Mouse (Mus musculus): ENCODE results near the gene Nupr1. TPM values are rescaled to one million over a fixed set of nuclear protein-coding genes. Genes with fewer than 3 reads are reported as not detected.

The Nupr1 gene
- polyA plus RNA-seq, 1 experiment from 2014 or later, result 24.5 TPM

DNA sequence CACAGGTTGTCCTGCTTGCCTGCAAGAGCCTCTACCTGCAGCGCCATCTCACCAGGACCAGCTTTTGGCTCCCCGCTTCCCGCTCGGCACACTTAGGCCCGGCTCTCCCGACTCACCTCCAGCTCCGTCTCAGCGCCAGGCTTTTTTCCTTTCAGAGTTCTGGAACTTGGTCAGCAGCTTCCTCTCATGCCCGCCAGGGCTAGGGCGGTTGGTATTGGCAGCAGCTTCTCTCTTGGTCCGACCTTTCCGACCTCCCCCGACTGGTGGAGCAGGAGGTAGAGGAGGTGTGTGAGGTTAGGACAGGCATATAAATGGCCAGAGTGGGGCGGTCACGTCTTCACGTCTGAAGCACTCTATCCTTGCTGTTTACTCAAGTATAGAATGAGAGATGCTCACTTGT is 5.9 kb downstream of the Nupr1 start:
- no peak overlapping the region for H3K4me3 ChIP-seq (replicated peaks; ENCODE audit: low read depth, low read length)
- 0 out of 2 replicates have a peak, but pooled peaks cover 7% of the 10 kb centered on the region for H3K4me1 ChIP-seq (replicated peaks; ENCODE audit: insufficient read depth, low read length)
- H3K9ac ChIP-seq (ENCODE audit: low read depth, low read length), result no peak overlapping the region
- no peak overlapping the region for H3K4me2 ChIP-seq (ENCODE audit: low read length)
- no peak overlapping the region for H3K27ac ChIP-seq
- no peaks in the 10 kb centered on the region for H3K9me3 ChIP-seq (replicated peaks; ENCODE audit: low read length)
- no peaks in the 10 kb centered on the region for H3K36me3 ChIP-seq (ENCODE audit: insufficient read depth, low read length)
- H3K27me3 ChIP-seq (ENCODE audit: insufficient read depth, low read length), result no peaks in the 10 kb centered on the region
- DNase-seq (ENCODE audit: low spot score), result no peak
- WGBS, result 77% methylated on average over 16 of the region's 16 CpGs
- no peak for TF ChIP-seq CTCF (IDR thresholded peaks at IDR 0.05; ENCODE audit: low read depth)
- ATAC-seq (replicated peaks; ENCODE audit: low FRiP score, low read depth), result no peak

- Histone ChIP-seq H3K36me3 (ENCODE audit: insufficient read depth, low read length) (no peaks in the 10 kb centered on the region), H3K4me3 (replicated peaks; ENCODE audit: low read depth, low read length) (no peak overlapping the region), H3K27me3 (ENCODE audit: insufficient read depth, low read length) (no peaks in the 10 kb centered on the region), H3K27ac (no peak overlapping the region), H3K4me2 (ENCODE audit: low read length) (no peak overlapping the region), H3K9me3 (replicated peaks; ENCODE audit: low read length) (no peaks in the 10 kb centered on the region), H3K4me1 (replicated peaks; ENCODE audit: insufficient read depth, low read length) (0 out of 2 replicates have a peak, but pooled peaks cover 5% of the 10 kb centered on the region), H3K9ac (ENCODE audit: low read depth, low read length) (no peak overlapping the region)
- DNase-seq (ENCODE audit: low spot score) (no peak), ATAC-seq (replicated peaks; ENCODE audit: low FRiP score, low read depth) (no peak)
- WGBS, result 96% methylated on average over 1 of the region's 1 CpGs
- no peak for TF ChIP-seq CTCF (IDR thresholded peaks at IDR 0.05; ENCODE audit: low read depth)
Measured at GRCm38 (mm10) chr7:126623381-126623780, 7.3 kb downstream of the Nupr1 start.

DNA sequence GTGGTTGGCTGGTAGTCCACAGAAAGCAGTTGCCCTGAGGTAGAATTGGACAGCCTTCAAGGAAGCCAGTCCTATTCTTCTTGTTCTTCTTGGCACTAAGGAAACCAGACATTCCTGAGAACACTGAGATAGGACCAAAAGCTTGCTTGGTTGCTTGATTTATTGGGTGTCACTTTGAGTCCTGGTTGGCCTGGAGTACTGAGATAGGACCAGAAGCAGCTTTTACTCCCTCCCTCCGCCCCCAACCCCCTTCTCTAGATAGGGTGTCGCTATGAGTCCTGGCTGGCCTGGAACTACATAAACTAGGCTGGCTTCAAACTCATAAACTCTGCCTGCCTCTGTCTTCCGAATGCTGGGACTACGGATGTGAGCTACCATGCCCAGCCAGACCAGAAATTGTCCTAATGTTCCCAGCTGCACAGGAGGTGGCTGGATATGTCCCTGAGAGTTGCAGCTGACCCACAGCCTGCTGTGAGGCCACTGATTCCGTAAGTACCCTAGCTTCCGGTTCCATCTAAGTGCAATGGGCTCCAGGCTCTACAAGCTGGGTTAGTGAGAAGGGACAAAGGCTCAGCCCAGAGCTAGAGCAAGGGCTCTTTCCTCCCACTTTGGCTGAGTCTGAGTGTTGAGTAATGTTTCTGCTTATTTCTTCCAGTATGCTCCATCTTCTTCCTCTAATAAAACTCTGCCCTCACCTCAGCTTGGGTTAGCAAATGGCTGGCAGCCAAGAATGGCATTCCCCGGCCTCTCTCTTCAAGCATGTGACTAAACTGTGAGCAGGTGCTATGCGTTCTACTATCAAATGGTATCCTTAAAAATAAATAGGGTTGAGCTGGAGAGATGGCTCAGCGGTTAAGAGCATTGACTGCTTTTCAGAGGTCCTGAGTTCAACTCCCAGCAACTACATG is 9.0 kb downstream of the Nupr1 start:
- Histone ChIP-seq H3K9me3 (replicated peaks; ENCODE audit: low read length) (no peaks in the 10 kb centered on the region), H3K4me1 (replicated peaks; ENCODE audit: insufficient read depth, low read length) (0 out of 2 replicates have a peak, but pooled peaks cover 3% of the 10 kb centered on the region), H3K27ac (no peak overlapping the region), H3K9ac (ENCODE audit: low read depth, low read length) (no peak overlapping the region), H3K36me3 (ENCODE audit: insufficient read depth, low read length) (no peaks in the 10 kb centered on the region), H3K4me2 (ENCODE audit: low read length) (no peak overlapping the region), H3K27me3 (ENCODE audit: insufficient read depth, low read length) (no peaks in the 10 kb centered on the region), H3K4me3 (replicated peaks; ENCODE audit: low read depth, low read length) (no peak overlapping the region)
- DNase-seq (ENCODE audit: low spot score) (no peak), ATAC-seq (replicated peaks; ENCODE audit: low FRiP score, low read depth) (no peak)
- TF ChIP-seq CTCF (IDR thresholded peaks at IDR 0.05; ENCODE audit: low read depth), result no peak
- 68% methylated on average over 9 of the region's 9 CpGs for WGBS

DNA sequence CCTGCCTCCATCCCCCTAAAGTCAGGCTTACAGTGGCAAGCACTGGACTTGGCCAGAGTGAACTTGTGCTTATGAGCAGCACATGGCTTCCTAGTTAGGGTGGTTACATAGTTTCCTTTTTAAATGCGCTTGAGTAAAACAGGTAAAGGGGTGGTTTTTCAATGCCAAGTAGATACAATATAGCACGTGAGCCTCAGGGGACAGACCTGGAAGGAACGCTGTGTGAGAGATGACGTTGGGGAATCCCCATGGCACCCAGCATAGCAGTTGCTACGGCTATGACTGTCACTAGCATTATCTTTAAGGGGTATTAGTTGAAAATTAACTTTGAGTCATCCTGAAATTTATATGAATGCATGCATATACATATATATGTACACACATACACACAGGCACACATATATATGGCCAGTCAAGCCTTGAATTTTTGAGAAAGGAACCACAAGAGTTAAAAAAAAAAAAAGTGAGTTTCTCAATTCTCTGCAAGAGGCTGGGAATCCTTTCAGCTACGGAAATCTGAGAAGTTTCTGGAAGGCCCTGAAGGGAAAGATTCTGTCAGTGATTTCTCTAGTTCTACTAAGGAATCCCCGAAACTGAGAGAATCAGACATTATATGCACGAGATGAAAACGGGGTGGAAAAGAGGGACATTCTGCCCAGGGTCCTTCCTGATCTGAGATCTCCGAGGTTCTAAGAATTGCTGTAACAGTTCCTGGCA is 10.9 kb downstream of the Nupr1 start:
- Histone ChIP-seq H3K9ac (ENCODE audit: low read depth, low read length) (no peak overlapping the region), H3K36me3 (ENCODE audit: insufficient read depth, low read length) (no peaks in the 10 kb centered on the region), H3K4me1 (replicated peaks; ENCODE audit: insufficient read depth, low read length) (no peaks in the 10 kb centered on the region), H3K9me3 (replicated peaks; ENCODE audit: low read length) (no peaks in the 10 kb centered on the region), H3K27ac (no peak overlapping the region), H3K27me3 (ENCODE audit: insufficient read depth, low read length) (no peaks in the 10 kb centered on the region), H3K4me3 (replicated peaks; ENCODE audit: low read depth, low read length) (no peak overlapping the region), H3K4me2 (ENCODE audit: low read length) (no peak overlapping the region)
- 70% methylated on average over 10 of the region's 10 CpGs for WGBS
- DNase-seq (ENCODE audit: low spot score) (no peak), ATAC-seq (replicated peaks; ENCODE audit: low FRiP score, low read depth) (no peak)
- no peak for TF ChIP-seq CTCF (IDR thresholded peaks at IDR 0.05; ENCODE audit: low read depth)

- Histone ChIP-seq H3K9ac (ENCODE audit: low read depth, low read length) (no peak overlapping the region), H3K27ac (no peak overlapping the region), H3K4me1 (replicated peaks; ENCODE audit: insufficient read depth, low read length) (no peaks in the 10 kb centered on the region), H3K36me3 (ENCODE audit: insufficient read depth, low read length) (no peaks in the 10 kb centered on the region), H3K27me3 (ENCODE audit: insufficient read depth, low read length) (no peaks in the 10 kb centered on the region), H3K4me2 (ENCODE audit: low read length) (no peak overlapping the region), H3K4me3 (replicated peaks; ENCODE audit: low read depth, low read length) (no peak overlapping the region), H3K9me3 (replicated peaks; ENCODE audit: low read length) (no peaks in the 10 kb centered on the region)
- DNase-seq (ENCODE audit: low spot score) (no peak), ATAC-seq (replicated peaks; ENCODE audit: low FRiP score, low read depth) (no peak)
- WGBS, result 72% methylated on average over 3 of the region's 3 CpGs
- no peak; the same call in 1 of the 2 replicates for TF ChIP-seq CTCF (IDR thresholded peaks at IDR 0.05; ENCODE audit: low read depth)
Measured at GRCm38 (mm10) chr7:126616707-126617106, 14.0 kb downstream of the Nupr1 start.

GRCm38 (mm10) chr7:126612736-126613135 is 17.9 kb downstream of the Nupr1 start:
- ATAC-seq (replicated peaks; ENCODE audit: low FRiP score, low read depth) (no peak), DNase-seq (ENCODE audit: low spot score) (no peak)
- Histone ChIP-seq H3K4me3 (replicated peaks; ENCODE audit: low read depth, low read length) (no peak overlapping the region), H3K36me3 (ENCODE audit: insufficient read depth, low read length) (no peaks in the 10 kb centered on the region), H3K27ac (no peak overlapping the region), H3K27me3 (ENCODE audit: insufficient read depth, low read length) (no peaks in the 10 kb centered on the region), H3K9ac (ENCODE audit: low read depth, low read length) (no peak overlapping the region), H3K4me1 (replicated peaks; ENCODE audit: insufficient read depth, low read length) (no peaks in the 10 kb centered on the region), H3K9me3 (replicated peaks; ENCODE audit: low read length) (no peaks in the 10 kb centered on the region), H3K4me2 (ENCODE audit: low read length) (no peak overlapping the region)
- no peak for TF ChIP-seq CTCF (IDR thresholded peaks at IDR 0.05; ENCODE audit: low read depth)
- 73% methylated on average over 3 of the region's 3 CpGs for WGBS

Measured in kidney, postnatal 0 days (tissue).